In genomic region chr1:162625229-162625628, GRCm38 (mm10) we compare ENCODE assay signal across 11 mouse cellular contexts. TPM values are rescaled to one million over a fixed set of nuclear protein-coding genes. Genes with fewer than 3 reads are reported as not detected.
A peak's percentile ranks its signal among the peaks of the same experiment; 100 is the strongest.
DNase-seq lines count a peak whose midpoint lies in the region; ATAC-seq and TF ChIP-seq lines count a peak whose summit lies in the region.
"Had no signal": no experiment of that assay in that cellular context is flagged by ENCODE, and none has a peak within 500 bp of the region (broad histone marks: within the 10 kb centered on the region; RNA-seq: fewer than 3 reads in every experiment).

No protein-coding gene starts in this region.

- no peak overlapping the region for H3K4me3 ChIP-seq in forebrain, postnatal 0 days (ENCODE audit: low read depth, low read length)
- H3K4me3 ChIP-seq in forebrain, embryonic 10.5 days, result no peak overlapping the region
- no peak overlapping the region for H3K4me3 ChIP-seq in heart, postnatal 0 days (ENCODE audit: low read depth, low read length)
- no peak overlapping the region for H3K4me3 ChIP-seq in intestine, embryonic 16.5 days (ENCODE audit: low read length)
- H3K4me3 ChIP-seq: embryonic facial prominence, embryonic 15.5 days had no signal

- H3K27me3 ChIP-seq in forebrain, postnatal 0 days (ENCODE audit: insufficient read depth, low read length), result no peaks in the 10 kb centered on the region
- H3K27me3 ChIP-seq in forebrain, embryonic 10.5 days (ENCODE audit: poor library complexity, severe bottlenecking), result no peaks in the 10 kb centered on the region
- H3K27me3 ChIP-seq in heart, postnatal 0 days (ENCODE audit: control insufficient read depth, insufficient read depth, low read length), result no peaks in the 10 kb centered on the region
- no peaks in the 10 kb centered on the region for H3K27me3 ChIP-seq in intestine, embryonic 16.5 days (replicated peaks; ENCODE audit: control insufficient read depth, insufficient read depth, low read length)
- H3K27me3 ChIP-seq: embryonic facial prominence, embryonic 15.5 days had no signal

- no peak for ATAC-seq in forebrain, postnatal 0 days
- ATAC-seq in heart, postnatal 0 days (ENCODE audit: insufficient read depth, low read depth), result no peak
- ATAC-seq in intestine, embryonic 16.5 days, result no peak

- no peak for TF ChIP-seq EP300 in heart, postnatal 0 days (IDR thresholded peaks at IDR 0.05; ENCODE audit: low read depth)

- H3K9ac ChIP-seq in forebrain, postnatal 0 days, result no peak overlapping the region
- no peak overlapping the region for H3K9ac ChIP-seq in heart, postnatal 0 days (replicated peaks; ENCODE audit: low read depth, low read length)
- H3K9ac ChIP-seq in intestine, embryonic 16.5 days (ENCODE audit: low read depth, low read length), result no peak overlapping the region
- H3K9ac ChIP-seq: embryonic facial prominence, embryonic 15.5 days had no signal

- DNase-seq in forebrain, postnatal 0 days, result peak; percentile 35
- DNase-seq in forebrain, embryonic 10.5 days (ENCODE audit: extremely low spot score, low spot score), result no peak
- DNase-seq in B cell, adult 2 months, result peak; percentile 50 to 57
- peak; percentile 10 for DNase-seq in heart, postnatal 0 days (ENCODE audit: low spot score)
- DNase-seq in naive thymus-derived CD4-positive, alpha-beta T cell, adult 2 months (ENCODE audit: low read depth), result peak; percentile 55
- DNase-seq in kidney, adult 11 months, result no peak
- no peak for DNase-seq in adrenal gland, adult 8-10 months

- WGBS in forebrain, postnatal 0 days, result 38% methylated on average over 7 of the region's 7 CpGs
- 78% methylated on average over 7 of the region's 7 CpGs for WGBS in forebrain, embryonic 10.5 days
- 14% methylated on average over 7 of the region's 7 CpGs for WGBS in heart, postnatal 0 days
- WGBS in intestine, embryonic 16.5 days, result 44% methylated on average over 7 of the region's 7 CpGs

- H3K4me2 ChIP-seq in forebrain, postnatal 0 days (ENCODE audit: low read depth), result no peak overlapping the region
- no peak overlapping the region for H3K4me2 ChIP-seq in heart, postnatal 0 days (ENCODE audit: low read depth, low read length)
- no peak overlapping the region for H3K4me2 ChIP-seq in intestine, embryonic 16.5 days (ENCODE audit: low read depth, low read length)
- H3K4me2 ChIP-seq: embryonic facial prominence, embryonic 15.5 days had no signal

- H3K4me1 ChIP-seq in forebrain, postnatal 0 days (ENCODE audit: insufficient read depth), result 0 out of 2 replicates have a peak, but pooled peaks cover 2% of the 10 kb centered on the region
- H3K4me1 ChIP-seq in forebrain, embryonic 10.5 days, result no peaks in the 10 kb centered on the region
- no peaks in the 10 kb centered on the region for H3K4me1 ChIP-seq in heart, postnatal 0 days (ENCODE audit: control insufficient read depth, insufficient read depth)
- H3K4me1 ChIP-seq in intestine, embryonic 16.5 days (ENCODE audit: control insufficient read depth, insufficient read depth, low read length), result 0 out of 2 replicates have a peak, but pooled peaks cover 4% of the 10 kb centered on the region
- H3K4me1 ChIP-seq: embryonic facial prominence, embryonic 15.5 days had no signal

- H3K9me3 ChIP-seq in forebrain, postnatal 0 days (ENCODE audit: low read length), result no peaks in the 10 kb centered on the region
- H3K9me3 ChIP-seq in forebrain, embryonic 10.5 days, result no peaks in the 10 kb centered on the region
- no peaks in the 10 kb centered on the region for H3K9me3 ChIP-seq in heart, postnatal 0 days (replicated peaks; ENCODE audit: control insufficient read depth, low read length)
- H3K9me3 ChIP-seq in intestine, embryonic 16.5 days (ENCODE audit: control insufficient read depth, low read length), result no peaks in the 10 kb centered on the region
- H3K9me3 ChIP-seq: embryonic facial prominence, embryonic 15.5 days had no signal

- H3K36me3 ChIP-seq in forebrain, postnatal 0 days (ENCODE audit: insufficient read depth), result no peaks in the 10 kb centered on the region
- H3K36me3 ChIP-seq in forebrain, embryonic 10.5 days (replicated peaks), result no peaks in the 10 kb centered on the region
- H3K36me3 ChIP-seq in heart, postnatal 0 days (replicated peaks; ENCODE audit: control insufficient read depth, insufficient read depth, low read length), result no peaks in the 10 kb centered on the region
- no peaks in the 10 kb centered on the region for H3K36me3 ChIP-seq in intestine, embryonic 16.5 days (ENCODE audit: control insufficient read depth, insufficient read depth, low read length)
- H3K36me3 ChIP-seq: embryonic facial prominence, embryonic 15.5 days had no signal

- H3K27ac ChIP-seq in forebrain, postnatal 0 days (ENCODE audit: low read depth, low read length), result no peak overlapping the region
- no peak overlapping the region for H3K27ac ChIP-seq in forebrain, embryonic 10.5 days
- no peak overlapping the region for H3K27ac ChIP-seq in heart, postnatal 0 days (ENCODE audit: low read depth)
- no peak overlapping the region for H3K27ac ChIP-seq in intestine, embryonic 16.5 days (ENCODE audit: low read length)
- H3K27ac ChIP-seq: embryonic facial prominence, embryonic 15.5 days had no signal

- no peak for TF ChIP-seq CTCF in forebrain, postnatal 0 days (IDR thresholded peaks at IDR 0.05; ENCODE audit: low read depth)
- TF ChIP-seq CTCF in heart, postnatal 0 days (IDR thresholded peaks at IDR 0.05; ENCODE audit: low read depth), result no peak

RNA-seq across cellular contexts. Expression of gene Myoc, which starts 13.7 kb away (rescaled TPM):
- total RNA-seq in forebrain, postnatal 0 days (2014; rRNA removed), result 0.15 TPM in 1 of 2 replicates, not detected in the other
- 0.35 TPM in 1 of 2 replicates, not detected in the other for polyA plus RNA-seq in forebrain, postnatal 0 days (2015; fragmentation: Nextera tagmentation; extraction: Ambion mirVana)
- polyA plus RNA-seq in forebrain, embryonic 10.5 days (2016; fragmentation: Nextera tagmentation; extraction: Ambion mirVana), result not detected in 2 replicates
- 0.46 TPM in 1 of 2 replicates, not detected in the other for total RNA-seq in heart, postnatal 0 days (2014; rRNA removed; ENCODE audit: low replicate concordance)
- polyA plus RNA-seq in heart, postnatal 0 days (2015; fragmentation: Nextera tagmentation; extraction: Ambion mirVana), result not detected in 2 replicates
- 0.06 and 0.18 TPM in 2 replicates for polyA plus RNA-seq in intestine, embryonic 16.5 days (2015; fragmentation: Nextera tagmentation; extraction: Ambion mirVana)
- 1 to 10 TPM; 2.1 to 4.7 (median 3.3) TPM for total RNA-seq in adrenal gland, adult 8-10 months (2022)

RNA-seq across cellular contexts. Expression of gene Myocos, which starts 32.8 kb away (rescaled TPM):
- total RNA-seq in forebrain, postnatal 0 days (2014; rRNA removed), result not detected in 2 replicates
- polyA plus RNA-seq in forebrain, postnatal 0 days (2015; fragmentation: Nextera tagmentation; extraction: Ambion mirVana), result not detected in 2 replicates
- polyA plus RNA-seq in forebrain, embryonic 10.5 days (2016; fragmentation: Nextera tagmentation; extraction: Ambion mirVana), result not detected in 2 replicates
- not detected in 2 replicates for total RNA-seq in heart, postnatal 0 days (2014; rRNA removed; ENCODE audit: low replicate concordance)
- not detected in 2 replicates for polyA plus RNA-seq in heart, postnatal 0 days (2015; fragmentation: Nextera tagmentation; extraction: Ambion mirVana)
- not detected in 2 replicates for polyA plus RNA-seq in intestine, embryonic 16.5 days (2015; fragmentation: Nextera tagmentation; extraction: Ambion mirVana)
- total RNA-seq in adrenal gland, adult 8-10 months (2022), result not detected
- total RNA-seq: heart, adult 18-20 months; layer of hippocampus, postnatal 14 days had no signal
- polyA plus RNA-seq: embryonic facial prominence, embryonic 15.5 days had no signal

RNA-seq across cellular contexts. Expression of gene Vamp4, which starts 54.9 kb away (rescaled TPM):
- total RNA-seq in forebrain, postnatal 0 days (2014; rRNA removed), result 34.9 and 40.0 TPM in 2 replicates
- 64.0 and 79.1 TPM in 2 replicates for polyA plus RNA-seq in forebrain, postnatal 0 days (2015; fragmentation: Nextera tagmentation; extraction: Ambion mirVana)
- 49.0 and 49.2 TPM in 2 replicates for polyA plus RNA-seq in forebrain, embryonic 10.5 days (2016; fragmentation: Nextera tagmentation; extraction: Ambion mirVana)
- total RNA-seq in heart, postnatal 0 days (2014; rRNA removed; ENCODE audit: low replicate concordance), result 4.1 and 8.3 TPM in 2 replicates
- polyA plus RNA-seq in heart, postnatal 0 days (2015; fragmentation: Nextera tagmentation; extraction: Ambion mirVana), result 26.4 and 32.2 TPM in 2 replicates
- 43.5 and 46.4 TPM in 2 replicates for polyA plus RNA-seq in intestine, embryonic 16.5 days (2015; fragmentation: Nextera tagmentation; extraction: Ambion mirVana)
- total RNA-seq in adrenal gland, adult 8-10 months (2022), result 10 to 100 TPM; 43.3 to 63.0 (median 53.2) TPM

Comparison
In these comparisons a context has a peak if more than half of its experiments do, and no peak if none do; other contexts are left out.
1. DNase-seq: peak in forebrain, postnatal 0 days (single experiment), B cell, adult 2 months (2 of 2), heart, postnatal 0 days (single experiment) and naive thymus-derived CD4-positive, alpha-beta T cell, adult 2 months (single experiment); none in forebrain, embryonic 10.5 days (single experiment), kidney, adult 11 months (single experiment) and adrenal gland, adult 8-10 months (single experiment).